In the genomic region with DNA sequence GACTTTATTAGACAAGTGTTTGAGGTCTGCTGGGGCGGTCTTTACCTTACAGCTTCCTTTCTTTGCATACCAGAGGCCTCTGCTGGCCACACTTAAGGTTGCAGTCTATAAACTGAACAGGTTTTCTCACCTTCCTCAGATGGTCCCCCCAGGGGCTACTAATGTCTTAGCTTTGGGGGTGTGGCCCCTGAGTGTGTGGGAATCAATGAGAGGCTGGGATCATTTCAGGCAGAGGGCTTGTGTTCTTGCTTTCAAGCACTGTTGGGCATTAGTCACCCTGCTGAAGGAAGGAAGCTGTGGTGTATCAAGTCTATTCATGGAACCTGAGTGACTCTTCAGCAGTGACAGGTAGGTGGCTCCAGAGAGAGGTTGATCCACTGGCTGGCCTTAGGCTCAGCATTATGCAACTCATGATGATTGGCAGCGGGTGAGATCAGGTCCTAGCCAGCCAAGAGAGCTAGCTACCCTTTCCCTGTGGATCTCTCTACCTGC, we compare ENCODE assay signal across 9 mouse cellular contexts. TPM values are rescaled to one million over a fixed set of nuclear protein-coding genes. Genes with fewer than 3 reads are reported as not detected.
DNase-seq lines count a peak whose midpoint lies in the region; TF ChIP-seq lines count a peak whose summit lies in the region.
"Had no signal": no experiment of that assay in that cellular context is flagged by ENCODE, and none has a peak within 500 bp of the region (broad histone marks: within the 10 kb centered on the region; RNA-seq: fewer than 3 reads in every experiment).

No protein-coding gene starts in this region.

- TF ChIP-seq CTCF in left cerebral cortex, adult 2 months (IDR thresholded peaks at IDR 0.05), result peak; percentile 64
- peak; percentile 49; the same call in 1 of the 2 replicates for TF ChIP-seq CTCF in cortical plate, adult 2 months (IDR thresholded peaks at IDR 0.05; ENCODE audit: extremely low read depth, insufficient read depth, low read length)

- intact Hi-C loops in left cerebral cortex, adult 2 months (cut with DNase I), result loop anchor here (5.0 kb wide), 1 partner anchor 167 kb away; no protein-coding TSS in a partner anchor
- intact Hi-C loops in left cerebral cortex, postnatal 36 days (cut with DNase I), result loop anchor here (10.0 kb wide), 1 partner anchor 165 kb away; a partner anchor contains a TSS

- no peak overlapping the region for H3K27ac ChIP-seq in left cerebral cortex, adult 2 months
- no peak overlapping the region for H3K27ac ChIP-seq in cortical plate, adult 2 months (ENCODE audit: insufficient read depth, low read length)
- H3K27ac ChIP-seq: limb, embryonic 15.5 days had no signal

- H3K4me3 ChIP-seq in left cerebral cortex, adult 2 months, result no peak overlapping the region
- no peak overlapping the region for H3K4me3 ChIP-seq in cortical plate, adult 2 months (ENCODE audit: insufficient read depth, low read length)
- H3K4me3 ChIP-seq: limb, embryonic 15.5 days had no signal

- no peaks in the 10 kb centered on the region for H3K4me1 ChIP-seq in cortical plate, adult 2 months (ENCODE audit: control insufficient read depth, insufficient read depth, low read length)
- H3K4me1 ChIP-seq: limb, embryonic 15.5 days had no signal

- DNase-seq in left cerebral cortex, adult 2 months (ENCODE audit: extremely low spot score in 1 of 2, low spot score in 2 of 2), result no peak
- DNase-seq in left cerebral cortex, postnatal 36 days (ENCODE audit: low spot score in 2 of 2), result no peak
- peak; percentile 48 for DNase-seq in NIH3T3 (ENCODE audit: low read depth)
- DNase-seq in kidney, postnatal 4 days, result peak; percentile 50 to 59
- DNase-seq in telencephalon, adult 2 months (ENCODE audit: low read depth, low spot score), result peak; percentile 24
- no peak for DNase-seq in layer of hippocampus, adult 9-10 months (ENCODE audit: low spot score)
- DNase-seq in gastrocnemius, postnatal 10 days, result no peak

- TF ChIP-seq POLR2A in cortical plate, adult 2 months (IDR thresholded peaks at IDR 0.05; ENCODE audit: extremely low read depth, insufficient read depth, low read length), result no peak

RNA-seq across cellular contexts. Expression of a gene that starts 39.6 kb away (rescaled TPM):
- 10 to 100 TPM; 12.3 to 13.4 TPM for total RNA-seq in left cerebral cortex, adult 2 months (2021)
- total RNA-seq in left cerebral cortex, postnatal 36 days (2021), result 10 to 100 TPM; 12.1 to 12.5 TPM
- 8.9 and 9.1 TPM in 2 replicates for polyA plus RNA-seq in cortical plate, adult 2 months (2012; rRNA removed)
- total RNA-seq in gastrocnemius, postnatal 10 days (2021), result 10 to 100 TPM; 22.5 to 24.0 TPM

Comparison
In these comparisons a context has a peak if more than half of its experiments do, and no peak if none do; other contexts are left out.
1. DNase-seq: peak in NIH3T3 (single experiment), kidney, postnatal 4 days (2 of 2) and telencephalon, adult 2 months (single experiment); none in left cerebral cortex, adult 2 months (0 of 2), left cerebral cortex, postnatal 36 days (0 of 2), layer of hippocampus, adult 9-10 months (single experiment) and gastrocnemius, postnatal 10 days (single experiment).